Mouse (Mus musculus) cerebellum, adult (tissue): Measurements from ENCODE around the gene Vmn1r94.
"Not testable (repeated sequence)": the region's sequence is repeated elsewhere in the genome, so short reads cannot be mapped to it uniquely, and the experiment has no call there.

Experiments
- ATAC-seq: cut with Nextera tagmentation; 2 replicates; pipeline ENCODE4 v1.9.2; 2017; ENCODE audit warnings: mild to moderate bottlenecking, moderate library complexity, mixed read lengths; ENCODE audit not compliant: insufficient number of reproducible peaks, low FRiP score, low TSS enrichment

Vmn1r94 gene

GRCm38 (mm10) chr7:20168277-20168676 lies at the start of gene Vmn1r94:
TSS of gene Vmn1r94 (minus strand) at chr7:20168377.
- ATAC-seq: not testable (repeated sequence)

GRCm38 (mm10) chr7:20205507-20205906 lies 37.3 kb upstream of the Vmn1r94 start, which contains the start of gene Gm6164:
TSS of gene Gm6164 (minus strand) at chr7:20205607.
- ATAC-seq: not testable (repeated sequence)

GRCm38 (mm10) chr7:20193410-20193809 lies 25.2 kb upstream of the Vmn1r94 start, which contains the start of gene Vmn1r95:
TSS of gene Vmn1r95 (plus strand) at chr7:20193710.
- ATAC-seq: not testable (repeated sequence)

GRCm38 (mm10) chr7:20138988-20139387 lies 29.2 kb downstream of the Vmn1r94 start, which contains the start of gene Vmn1r93:
TSS of gene Vmn1r93 (minus strand) at chr7:20139088.
- not testable (repeated sequence) for ATAC-seq

- not testable (repeated sequence) for ATAC-seq
Measured at GRCm38 (mm10) chr7:20122479-20122878, 45.7 kb downstream of the Vmn1r94 start, which contains the start of gene Gm16442. TSS of gene Gm16442 (minus strand) at chr7:20122579.
